Mouse (Mus musculus): Measurements from ENCODE around the gene Acyp2. TPM values are rescaled to one million over a fixed set of nuclear protein-coding genes. Genes with fewer than 3 reads are reported as not detected.

The Acyp2 gene
- 12.2 and 13.7 TPM in 2 replicates for polyA plus RNA-seq (2012; rRNA removed)

DNA sequence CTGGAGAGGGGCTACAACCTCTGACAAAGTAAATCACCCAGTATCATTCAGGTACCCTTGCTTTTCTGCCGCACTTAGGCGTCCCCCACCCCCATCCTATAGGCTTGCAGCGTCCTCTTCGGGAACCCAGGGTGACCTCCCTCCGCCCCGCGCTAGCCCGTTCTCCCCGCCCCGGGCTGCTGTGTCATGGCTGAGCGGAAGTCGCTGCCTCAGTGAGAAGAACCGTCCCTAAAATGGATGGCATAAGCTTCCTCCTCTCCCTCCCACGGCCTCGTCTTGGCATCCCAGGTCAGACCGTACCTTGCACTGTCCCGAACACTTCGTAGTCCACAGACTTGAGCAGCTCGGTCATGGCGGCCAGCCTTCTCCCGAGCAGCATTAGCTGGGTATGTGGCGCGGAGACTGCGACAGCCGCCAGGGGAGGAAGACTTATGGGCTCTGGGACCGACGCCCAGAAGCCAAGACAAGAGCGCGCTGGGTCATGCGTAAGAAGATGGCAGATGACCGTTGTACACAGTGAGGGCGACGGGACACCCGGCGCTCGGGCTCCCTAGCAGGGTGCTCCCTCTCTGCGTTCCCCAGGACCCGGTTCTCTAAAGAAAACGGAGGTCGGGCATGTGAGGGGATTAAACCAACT is at the start of gene Acyp2:
Gene Acyp2 (minus strand): TSS at position 587 of the 637 bp plus-strand sequence.

DNA sequence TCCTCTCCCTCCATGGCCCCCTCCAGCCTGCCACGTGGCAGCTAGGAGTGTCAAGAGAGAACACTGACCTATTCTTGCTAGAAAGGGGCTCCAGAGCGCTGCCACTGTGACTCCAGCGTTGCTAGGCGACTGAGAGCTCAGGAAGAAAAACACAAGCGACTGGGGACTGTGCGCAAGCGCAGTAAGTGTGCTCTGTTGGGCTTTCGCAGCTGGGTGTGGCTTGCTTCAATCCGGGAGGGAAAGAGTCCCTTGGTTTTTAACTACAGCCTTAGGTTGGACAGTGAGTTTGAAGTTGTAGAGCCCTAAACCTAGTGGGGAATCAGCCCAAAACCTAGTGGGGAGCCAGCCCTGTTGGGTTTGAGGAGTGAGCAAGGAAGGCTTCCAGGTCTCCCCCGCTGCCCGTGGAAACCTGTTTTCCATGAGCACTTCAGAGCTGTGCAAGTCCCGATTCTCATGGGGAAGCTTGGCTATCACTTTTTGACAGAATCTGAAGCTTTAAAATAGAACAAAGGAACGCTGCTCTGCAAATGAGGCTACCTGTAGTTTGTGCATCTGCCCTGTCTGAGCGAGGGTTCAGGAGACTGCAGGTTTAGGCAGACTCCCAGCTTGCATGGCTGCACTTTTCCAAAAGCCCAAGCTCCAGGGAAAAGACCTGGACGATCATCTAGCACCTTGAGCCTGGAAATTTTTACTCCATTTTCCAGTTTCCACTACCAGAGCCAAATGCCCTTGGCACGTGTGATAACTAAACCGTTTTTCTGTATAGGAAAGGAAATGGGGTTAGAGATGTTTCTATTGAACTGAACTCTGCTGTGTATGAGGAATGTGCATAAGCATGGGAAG is 177.4 kb downstream of the Acyp2 start, which contains the start of gene 4930505A04Rik:
Gene 4930505A04Rik (minus strand): TSS at position 77 of the 843 bp plus-strand sequence.

Other genes with a start within 250 kb of the Acyp2 start
- gene 4930505A04Rik, start 177.8 kb downstream of the Acyp2 start, polyA plus RNA-seq (2012; rRNA removed): 0.10 TPM in 1 of 2 replicates, not detected in the other
- gene Psme4, start 122.1 kb upstream of the Acyp2 start, polyA plus RNA-seq (2012; rRNA removed): 45.1 and 51.6 TPM in 2 replicates
- 3.9 and 4.9 TPM in 2 replicates for gene Gpr75, start 235.8 kb upstream of the Acyp2 start, polyA plus RNA-seq (2012; rRNA removed)
- 13.0 and 15.1 TPM in 2 replicates for gene Asb3, start 235.8 kb upstream of the Acyp2 start, polyA plus RNA-seq (2012; rRNA removed)